Mouse (Mus musculus) embryonic facial prominence, embryonic 15.5 days (tissue): ENCODE measurements at regions not wholly inside any gene's neighbourhood (a gene's known extent, or its start where the extent isn't known, plus 50 kb on each side); places are given as distances from the start of the nearest gene placed in this dataset.

Experiments used
- ATAC-seq: fragments of 200-750 bp; cut with Nextera tagmentation; 2 replicates; pipeline ENCODE4 v1.8.0; 2017; ENCODE audit warnings: low read depth, moderate TSS enrichment; ENCODE audit not compliant: insufficient number of reproducible peaks, low FRiP score, low TSS enrichment
- H3K27ac ChIP-seq: fragments of 300-500 bp; sonication (generic); replicated peaks from 2 replicates; pipeline ENCODE4 v1.5.1; 2015; ENCODE audit warnings: mild to moderate bottlenecking, inconsistent platforms
- H3K27me3 ChIP-seq: fragments of 300-500 bp; sonication (generic); 2 replicates; pipeline ENCODE4 v1.6.1; 2015; ENCODE audit warnings: inconsistent platforms
- H3K36me3 ChIP-seq: fragments of 300-500 bp; sonication (generic); 2 replicates; pipeline ENCODE4 v1.6.1; 2015; ENCODE audit warnings: mild to moderate bottlenecking, inconsistent platforms
- H3K4me1 ChIP-seq: fragments of 300-500 bp; sonication (generic); 2 replicates; pipeline ENCODE4 v1.6.1; 2015; ENCODE audit warnings: inconsistent platforms
- H3K4me2 ChIP-seq: fragments of 300-500 bp; sonication (generic); replicated peaks from 2 replicates; pipeline ENCODE4 v1.6.1; 2015; ENCODE audit warnings: mild to moderate bottlenecking, inconsistent platforms
- H3K4me3 ChIP-seq: fragments of 300-500 bp; sonication (generic); replicated peaks from 2 replicates; pipeline ENCODE4 v1.5.1; 2015; ENCODE audit warnings: mild to moderate bottlenecking, inconsistent platforms
- H3K9ac ChIP-seq: fragments of 300-500 bp; sonication (generic); 2 replicates; pipeline ENCODE4 v1.6.1; 2015; ENCODE audit warnings: inconsistent platforms
- H3K9me3 ChIP-seq: fragments of 300-500 bp; sonication (generic); replicated peaks from 2 replicates; pipeline ENCODE4 v1.6.1; 2016; ENCODE audit warnings: inconsistent platforms
- WGBS: fragments of 180-500 bp; shearing (Covaris S2); methylation state at CpG from one replicate; pipeline ENCODE4 v1.1.7; 2015; 5-methylcytosine and 5-hydroxymethylcytosine counted together

DNA sequence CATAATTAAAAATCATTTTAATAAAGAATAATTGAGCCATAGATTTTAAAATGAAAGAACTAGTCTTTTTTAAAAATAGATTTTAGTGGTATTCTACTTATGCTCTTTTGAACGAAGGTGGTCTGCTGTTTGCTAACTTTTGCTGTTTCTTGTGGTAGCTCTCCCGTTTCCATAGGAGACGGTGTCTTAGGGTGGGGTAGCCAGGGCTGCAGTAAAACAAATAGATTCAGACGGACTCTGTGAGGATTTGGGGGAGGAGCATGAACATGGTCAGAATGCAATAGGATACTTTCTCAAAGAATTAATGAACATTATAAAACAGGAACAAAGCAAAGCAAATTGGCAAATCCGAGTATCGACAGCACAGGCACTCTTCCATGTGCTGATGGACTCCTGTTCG, 67.5 kb upstream of the Cdh6 start:
- WGBS: 62% methylated on average over 7 of the region's 7 CpGs
- no peak overlapping the region for H3K4me3 ChIP-seq
- no peak overlapping the region for H3K27ac ChIP-seq
- H3K4me2 ChIP-seq: no peak overlapping the region
- H3K9ac ChIP-seq: no peak overlapping the region
- no peaks in the 10 kb centered on the region for H3K36me3 ChIP-seq
- no peaks in the 10 kb centered on the region for H3K27me3 ChIP-seq
- H3K4me1 ChIP-seq: no peaks in the 10 kb centered on the region
- no peak for ATAC-seq
- no peaks in the 10 kb centered on the region for H3K9me3 ChIP-seq

- H3K4me2 ChIP-seq: no peak overlapping the region
- no peaks in the 10 kb centered on the region for H3K4me1 ChIP-seq
- WGBS: 76% methylated on average over 8 of the region's 8 CpGs
- no peaks in the 10 kb centered on the region for H3K9me3 ChIP-seq
- no peak for ATAC-seq
- H3K4me3 ChIP-seq: no peak overlapping the region
- no peak overlapping the region for H3K27ac ChIP-seq
- no peaks in the 10 kb centered on the region for H3K27me3 ChIP-seq
- no peaks in the 10 kb centered on the region for H3K36me3 ChIP-seq
- H3K9ac ChIP-seq: no peak overlapping the region
Observed at GRCm38 (mm10) chr15:13236869-13237507, 63.5 kb upstream of the Cdh6 start.

DNA sequence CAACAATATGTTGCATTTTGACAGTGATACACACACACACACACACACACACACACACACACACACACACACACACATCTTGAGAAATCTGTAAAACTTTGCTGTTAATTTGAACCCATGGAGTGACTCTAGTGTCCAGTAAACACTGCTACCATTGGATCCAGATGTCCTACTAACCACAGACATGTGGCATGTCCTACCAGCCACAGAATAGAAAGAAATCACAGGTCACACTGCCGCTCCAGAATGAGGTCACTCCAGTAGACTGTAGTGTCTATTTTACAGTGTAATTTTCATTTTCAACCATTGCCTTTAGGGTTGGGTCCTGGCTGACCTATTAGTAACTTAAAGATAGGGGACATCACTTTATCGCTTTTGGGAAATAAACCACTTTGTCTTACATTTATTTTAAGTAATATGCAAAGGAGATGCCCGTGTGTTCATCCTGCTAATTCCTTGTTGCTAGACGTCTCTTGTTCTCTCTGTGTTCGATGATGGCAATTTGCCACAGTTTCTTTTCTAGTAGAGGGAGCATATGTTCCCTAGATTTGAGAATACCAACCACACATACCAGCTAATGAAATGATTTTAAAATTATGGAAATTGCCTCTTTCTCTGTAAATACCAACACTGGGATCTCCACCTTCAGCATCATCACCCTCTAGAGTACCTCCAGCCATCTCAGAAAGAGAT, 59.2 kb upstream of the Cdh6 start:
- H3K4me2 ChIP-seq: no peak overlapping the region
- no peak overlapping the region for H3K9ac ChIP-seq
- H3K27me3 ChIP-seq: no peaks in the 10 kb centered on the region
- H3K27ac ChIP-seq: no peak overlapping the region
- no peak for ATAC-seq
- H3K36me3 ChIP-seq: no peaks in the 10 kb centered on the region
- H3K4me1 ChIP-seq: no peaks in the 10 kb centered on the region
- 52% methylated on average over 5 of the region's 5 CpGs for WGBS
- H3K4me3 ChIP-seq: no peak overlapping the region
- no peaks in the 10 kb centered on the region for H3K9me3 ChIP-seq

- ATAC-seq: no peak
- no peak overlapping the region for H3K4me2 ChIP-seq
- H3K9ac ChIP-seq: no peak overlapping the region
- no peaks in the 10 kb centered on the region for H3K27me3 ChIP-seq
- no peaks in the 10 kb centered on the region for H3K4me1 ChIP-seq
- no peak overlapping the region for H3K27ac ChIP-seq
- H3K36me3 ChIP-seq: no peaks in the 10 kb centered on the region
- H3K9me3 ChIP-seq: no peaks in the 10 kb centered on the region
- no peak overlapping the region for H3K4me3 ChIP-seq
- WGBS: 22% methylated on average over 4 of the region's 4 CpGs
Observed at GRCm38 (mm10) chr15:13231550-13231949, 58.1 kb upstream of the Cdh6 start.

- Histone ChIP-seq H3K9ac (no peak overlapping the region), H3K4me2 (no peak overlapping the region), H3K4me3 (no peak overlapping the region), H3K27me3 (no peaks in the 10 kb centered on the region), H3K36me3 (no peaks in the 10 kb centered on the region), H3K27ac (no peak overlapping the region), H3K4me1 (no peaks in the 10 kb centered on the region), H3K9me3 (no peaks in the 10 kb centered on the region)
- no peak for ATAC-seq
- 91% methylated on average over 12 of the region's 12 CpGs for WGBS
Observed at GRCm38 (mm10) chr15:13228125-13228524, 54.6 kb upstream of the Cdh6 start.
